Mouse (Mus musculus) splenic B cell, adult 2 months (primary cell): ENCODE results near the gene Slc52a3.

ENCODE experiments used
- DNase-seq: peaks from one replicate; pipeline ENCODE4 v3.0.0-alpha.2; 2011; ENCODE audit warnings: low read depth, low spot score
- H3K27me3 ChIP-seq: 2 replicates; pipeline ENCODE4 v1.6.1; 2012; ENCODE audit warnings: mild to moderate bottlenecking, low read length, moderate library complexity, mixed read lengths; ENCODE audit not compliant: control insufficient read depth, poor library complexity, insufficient read depth, severe bottlenecking
- H3K36me3 ChIP-seq: 2 replicates; pipeline ENCODE4 v1.6.1; 2012; ENCODE audit warnings: mild to moderate bottlenecking, low read length, moderate library complexity, mixed read lengths; ENCODE audit not compliant: control insufficient read depth, poor library complexity, insufficient read depth, severe bottlenecking

Slc52a3 gene

GRCm38 (mm10) chr2:151968986-151969385 is 27.3 kb upstream of the Slc52a3 start:
- no peak for DNase-seq
- no peaks in the 10 kb centered on the region for H3K36me3 ChIP-seq
- no peaks in the 10 kb centered on the region for H3K27me3 ChIP-seq

- no peak for DNase-seq
- no peaks in the 10 kb centered on the region for H3K36me3 ChIP-seq
- H3K27me3 ChIP-seq = no peaks in the 10 kb centered on the region
Measured at GRCm38 (mm10) chr2:151969396-151969795, 26.9 kb upstream of the Slc52a3 start.

DNA sequence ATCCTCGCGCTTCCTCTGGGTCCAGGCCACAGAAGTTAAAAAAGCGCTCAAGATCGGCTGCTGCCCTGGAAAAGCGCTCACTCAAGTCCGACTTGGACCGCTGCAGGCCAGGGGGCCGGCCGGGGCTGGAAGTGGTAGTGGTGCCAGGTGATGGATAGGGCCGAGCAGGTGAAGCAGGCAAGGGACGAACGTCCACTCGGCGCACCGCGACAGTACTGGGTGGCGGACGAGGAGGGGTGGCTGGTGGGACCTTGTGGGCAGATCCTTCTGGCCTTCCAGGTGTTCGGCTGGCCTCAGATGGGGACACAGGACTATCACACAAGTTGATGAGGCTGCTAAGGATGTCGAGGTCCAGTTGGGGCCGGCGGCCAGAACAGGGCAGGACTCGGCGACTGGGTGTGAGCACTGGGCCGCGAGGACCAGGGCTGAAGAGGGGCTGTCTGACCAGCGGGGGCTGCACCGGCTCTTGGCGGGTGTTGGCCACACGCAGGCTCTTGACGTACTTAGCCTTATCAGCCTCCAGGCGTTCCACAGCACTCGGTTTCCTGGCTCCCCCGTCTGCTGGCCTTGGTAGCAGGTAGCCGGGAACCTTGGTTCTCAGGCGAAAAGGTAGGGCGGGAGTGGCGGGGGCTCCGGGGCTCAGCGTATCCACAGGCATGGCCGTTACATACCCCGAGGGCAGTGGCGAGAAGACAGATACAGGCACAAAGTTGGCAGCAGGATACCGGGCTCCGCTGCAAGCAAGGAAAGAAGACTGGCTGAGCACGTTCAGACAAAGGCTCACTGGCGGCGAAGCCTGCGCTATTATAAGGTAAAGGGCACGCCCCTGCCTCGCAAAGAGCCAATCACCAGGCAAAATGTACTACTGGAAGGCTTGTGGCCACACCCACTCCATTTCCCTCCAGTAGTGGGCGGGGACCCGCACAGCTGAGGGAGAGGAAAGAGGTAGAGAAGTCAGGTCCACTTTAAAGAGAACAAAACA is 25.8 kb upstream of the Slc52a3 start:
- peak; percentile 87 for DNase-seq
- no peaks in the 10 kb centered on the region for H3K36me3 ChIP-seq

DNA sequence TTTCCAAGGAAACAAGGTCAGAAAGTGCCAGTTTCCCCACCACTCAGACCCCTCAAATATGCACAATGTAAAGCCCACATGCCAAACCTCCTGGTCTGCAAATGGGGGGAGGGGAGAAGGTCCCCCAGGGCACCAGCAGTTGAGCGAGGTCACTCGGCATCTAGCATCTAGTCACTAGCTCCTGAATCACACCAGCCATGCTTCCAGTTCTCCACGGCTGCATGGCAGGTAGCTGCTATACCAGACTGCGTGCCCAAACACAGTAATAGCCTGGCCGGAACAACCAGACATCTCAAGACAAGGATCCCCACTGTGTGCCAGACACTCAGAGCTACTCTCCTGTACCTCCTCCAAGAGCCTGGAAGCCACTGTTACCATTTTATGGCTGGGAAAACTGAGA is 24.6 kb upstream of the Slc52a3 start:
- H3K36me3 ChIP-seq = no peaks in the 10 kb centered on the region
- H3K27me3 ChIP-seq = no peaks in the 10 kb centered on the region
- DNase-seq = no peak

More for the DNA sequence above, 25.8 kb upstream of the Slc52a3 start:
- no peaks in the 10 kb centered on the region for H3K27me3 ChIP-seq

DNA sequence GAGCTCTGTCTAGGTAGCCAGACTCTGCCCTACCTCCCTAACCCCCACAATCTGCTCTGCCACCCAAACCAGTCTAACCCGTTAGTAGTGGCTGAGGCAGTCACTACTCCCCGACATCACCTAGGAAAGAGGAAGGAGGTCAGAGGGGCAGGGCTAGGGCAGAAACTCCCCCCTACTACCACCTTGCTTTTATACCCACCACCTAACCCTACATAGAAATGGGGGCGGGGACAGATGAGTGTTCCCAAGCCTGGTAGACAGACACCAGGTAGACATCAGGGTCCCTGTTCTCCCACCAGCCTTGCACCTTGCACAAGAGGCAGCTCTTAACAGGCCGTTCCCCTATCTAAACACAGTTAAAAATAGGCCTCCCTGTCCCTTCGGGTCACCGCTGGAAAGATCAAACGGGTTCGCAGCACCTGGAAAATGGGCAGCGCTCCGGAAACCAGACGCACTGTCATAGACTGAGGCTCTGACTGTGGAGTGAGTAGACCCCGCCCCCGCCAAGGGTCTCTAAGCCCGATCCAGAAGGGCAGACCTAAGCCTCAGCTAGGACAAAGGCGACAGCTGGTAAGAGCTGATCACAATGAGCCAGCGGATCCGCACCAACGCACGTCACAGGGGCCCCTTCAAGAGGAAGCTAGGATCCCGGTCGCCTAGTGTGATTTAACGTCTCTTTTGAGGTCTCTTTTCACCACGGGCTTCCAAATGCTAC is 23.3 kb upstream of the Slc52a3 start:
- peak; percentile 55 for DNase-seq
- Histone ChIP-seq H3K36me3 (no peaks in the 10 kb centered on the region), H3K27me3 (no peaks in the 10 kb centered on the region)

GRCm38 (mm10) chr2:151973595-151974562 is 22.4 kb upstream of the Slc52a3 start:
- H3K27me3 ChIP-seq = no peaks in the 10 kb centered on the region
- peak; percentile 50 for DNase-seq

GRCm38 (mm10) chr2:151975295-151975694 is 21.0 kb upstream of the Slc52a3 start:
- H3K27me3 ChIP-seq = no peaks in the 10 kb centered on the region
- DNase-seq = peak; percentile 27
- H3K36me3 ChIP-seq = no peaks in the 10 kb centered on the region

More at GRCm38 (mm10) chr2:151973595-151974562, 22.4 kb upstream of the Slc52a3 start:
- H3K36me3 ChIP-seq = no peaks in the 10 kb centered on the region

- no peaks in the 10 kb centered on the region for H3K27me3 ChIP-seq
- H3K36me3 ChIP-seq = no peaks in the 10 kb centered on the region
- DNase-seq = no peak
Measured at GRCm38 (mm10) chr2:151976067-151976466, 20.2 kb upstream of the Slc52a3 start.

DNA sequence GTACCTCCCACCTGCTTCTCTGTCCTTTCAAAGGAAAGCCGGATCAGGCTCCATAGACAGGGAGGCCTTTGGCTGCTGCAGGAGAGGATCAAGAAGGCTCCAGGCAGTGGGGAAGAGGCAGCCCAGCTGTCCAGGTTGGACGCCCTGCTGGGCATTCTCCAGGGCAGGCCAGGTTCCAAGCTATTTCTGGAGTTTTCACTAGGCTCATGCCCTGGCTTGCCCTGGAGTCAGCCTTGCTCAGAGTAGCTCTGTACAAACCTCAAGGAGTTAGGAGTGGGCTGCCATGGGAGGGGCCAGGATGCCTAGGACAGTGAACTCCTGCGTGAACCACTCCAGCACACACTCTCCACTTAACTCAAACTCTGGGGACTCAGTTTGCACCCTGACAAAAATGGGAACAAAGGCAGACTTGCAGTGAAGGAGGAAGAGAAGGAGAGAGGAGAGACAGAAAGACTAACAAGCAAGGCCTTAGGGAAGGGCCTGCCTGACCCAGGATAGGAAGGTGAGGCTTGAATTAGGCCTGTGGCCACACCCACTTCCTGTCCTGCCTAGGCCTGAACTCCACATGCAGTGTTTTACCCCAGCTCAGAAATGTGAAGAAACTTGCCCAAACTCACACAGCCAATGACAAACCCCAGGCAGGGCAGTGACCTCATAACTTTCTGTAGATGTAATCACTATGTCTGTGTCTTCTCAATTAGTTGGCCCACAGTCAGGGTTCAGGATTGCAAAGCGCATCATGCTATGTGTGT is 18.4 kb upstream of the Slc52a3 start:
- no peaks in the 10 kb centered on the region for H3K36me3 ChIP-seq
- DNase-seq = peak; percentile 30
- H3K27me3 ChIP-seq = no peaks in the 10 kb centered on the region

DNA sequence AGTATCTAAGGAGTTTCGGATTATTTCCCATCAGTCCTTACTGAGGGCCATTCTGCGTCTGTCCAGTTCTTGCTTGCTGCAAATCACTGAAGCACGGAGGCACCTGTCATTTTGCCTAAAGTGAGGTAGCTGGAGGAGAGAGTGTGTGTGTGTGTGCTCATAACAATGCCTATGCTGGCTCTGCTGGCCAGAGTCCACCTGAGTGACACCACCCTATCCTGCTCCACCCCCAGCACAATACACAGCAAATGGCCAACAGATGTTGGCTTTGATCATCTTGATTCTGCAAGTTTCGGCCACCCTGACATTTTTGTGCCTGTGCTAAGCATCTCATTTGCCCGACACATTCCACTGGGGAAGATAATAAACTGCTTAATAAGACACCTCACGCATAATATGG is 17.8 kb upstream of the Slc52a3 start:
- Histone ChIP-seq H3K36me3 (no peaks in the 10 kb centered on the region), H3K27me3 (no peaks in the 10 kb centered on the region)
- DNase-seq = no peak

DNA sequence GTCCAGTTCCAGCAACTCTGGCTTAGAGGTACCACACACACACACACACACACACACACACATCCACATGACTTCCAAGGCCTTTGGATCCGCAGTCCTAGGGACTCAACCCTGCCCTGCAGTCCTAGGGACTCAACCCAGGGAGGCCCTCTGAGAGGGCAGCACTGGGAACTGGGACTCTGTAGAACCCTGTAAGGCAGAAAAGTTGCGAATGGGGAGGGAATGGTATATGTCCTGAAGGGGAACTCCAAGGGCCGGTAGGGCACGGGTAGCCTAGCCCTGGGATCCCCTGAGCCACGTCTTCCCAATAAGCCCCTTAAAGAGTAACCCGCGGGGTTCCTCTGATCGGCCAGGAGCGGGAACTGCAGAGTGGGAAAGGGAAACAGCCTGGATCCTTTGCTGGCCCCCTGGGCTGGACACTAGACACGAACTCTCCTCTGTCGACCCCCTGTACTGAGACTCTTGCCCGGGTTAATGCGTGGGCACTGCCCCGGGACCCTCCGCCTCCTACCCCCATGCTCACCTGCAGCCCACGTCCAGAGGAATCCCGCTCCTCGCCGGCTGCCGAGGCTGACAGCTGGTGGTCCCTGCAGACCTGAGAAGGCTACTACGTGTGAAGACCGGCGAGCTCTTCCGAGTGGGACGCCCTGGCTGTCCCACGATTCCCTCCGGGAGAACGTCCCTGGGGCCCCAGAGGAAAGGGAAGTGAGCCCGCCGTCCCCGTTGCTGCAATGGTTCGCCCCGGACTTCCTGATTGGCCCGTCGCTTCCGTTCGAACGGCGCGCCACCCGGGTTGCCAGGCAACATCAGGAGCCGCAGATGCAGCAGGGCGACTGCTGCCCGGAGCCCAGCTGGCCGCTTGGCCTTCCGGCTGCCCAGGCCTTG is 16.6 kb upstream of the Slc52a3 start, which contains the start of gene Fam110a:
Fam110a (minus strand) TSS at position 750 of the 885 bp plus-strand sequence.
- H3K36me3 ChIP-seq = no peaks in the 10 kb centered on the region
- peak; percentile 79 for DNase-seq
- no peaks in the 10 kb centered on the region for H3K27me3 ChIP-seq

DNA sequence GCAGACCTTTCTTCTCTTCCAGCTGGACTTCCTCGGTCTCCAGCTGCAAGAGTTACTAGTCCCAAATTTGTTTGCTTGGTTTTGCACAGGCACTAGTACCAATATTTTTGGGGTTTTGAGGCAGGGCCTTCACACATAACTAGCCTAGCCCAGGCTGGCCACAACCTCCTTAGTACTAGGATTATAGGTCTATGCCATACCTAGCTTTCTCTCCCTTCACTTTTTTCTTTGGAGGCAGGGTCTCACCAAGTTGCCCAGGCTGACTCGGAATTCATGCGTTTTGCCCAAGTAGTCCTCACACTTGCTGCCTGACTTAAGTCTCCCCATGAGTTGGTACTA is 16.0 kb upstream of the Slc52a3 start:
- DNase-seq = no peak
- Histone ChIP-seq H3K27me3 (no peaks in the 10 kb centered on the region), H3K36me3 (no peaks in the 10 kb centered on the region)

DNA sequence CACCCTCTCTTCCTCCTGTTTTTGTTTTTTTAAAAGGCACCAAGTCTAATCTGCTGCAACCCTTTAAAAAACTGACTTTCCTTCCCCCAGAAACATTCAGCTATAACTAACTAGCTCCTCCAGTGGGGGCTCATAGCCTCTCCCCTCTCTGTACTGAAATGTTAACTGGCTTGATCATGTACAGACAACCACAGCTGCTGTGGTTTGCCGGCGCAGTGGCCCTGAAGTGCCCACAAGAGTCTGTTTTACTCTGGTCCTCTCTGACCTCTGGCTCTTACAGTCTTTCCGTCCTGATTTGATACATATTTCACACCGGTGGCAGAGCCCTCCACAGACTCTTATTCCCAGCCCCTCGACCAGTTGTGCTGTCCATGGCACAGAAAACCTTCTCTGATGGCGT is 15.0 kb upstream of the Slc52a3 start:
- Histone ChIP-seq H3K27me3 (no peaks in the 10 kb centered on the region), H3K36me3 (no peaks in the 10 kb centered on the region)
- no peak for DNase-seq
